Mouse (Mus musculus) mesoderm, embryonic 11.5 days (tissue): ENCODE results near the gene Bsn.

Experiments
- DNase-seq: peaks from one replicate; pipeline ENCODE4 v3.0.0-alpha.2; 2012; ENCODE audit warnings: low read depth, low spot score

The Bsn gene

GRCm38 (mm10) chr9:108093586-108093985, 96.6 kb downstream of the Bsn start:
- no peak for DNase-seq

GRCm38 (mm10) chr9:108090611-108091120, 99.5 kb downstream of the Bsn start:
- no peak for DNase-seq

- DNase-seq, result no peak
Measured at GRCm38 (mm10) chr9:108085261-108085660, 104.9 kb downstream of the Bsn start.

- no peak for DNase-seq
Measured at GRCm38 (mm10) chr9:108083561-108083960, 106.6 kb downstream of the Bsn start.

- DNase-seq, result no peak
Measured at GRCm38 (mm10) chr9:108082988-108083431, 107.2 kb downstream of the Bsn start, which contains the start of gene Rnf123. TSS of gene Rnf123 (minus strand) at chr9:108083346.

- no peak for DNase-seq
Measured at GRCm38 (mm10) chr9:108082549-108082948, 107.6 kb downstream of the Bsn start.

- DNase-seq, result no peak
Measured at GRCm38 (mm10) chr9:108080168-108080567, 110.0 kb downstream of the Bsn start, which contains the start of gene Mst1. TSS of gene Mst1 (plus strand) at chr9:108080436.

GRCm38 (mm10) chr9:108073141-108073930, 116.8 kb downstream of the Bsn start:
- no peak for DNase-seq

- no peak for DNase-seq
Measured at GRCm38 (mm10) chr9:108072481-108072924, 117.7 kb downstream of the Bsn start.

- DNase-seq, result no peak
Measured at GRCm38 (mm10) chr9:108071801-108072200, 118.4 kb downstream of the Bsn start.

GRCm38 (mm10) chr9:108069529-108069928, 120.7 kb downstream of the Bsn start:
- DNase-seq, result no peak

- no peak for DNase-seq
Measured at GRCm38 (mm10) chr9:108069007-108069406, 121.2 kb downstream of the Bsn start.

- DNase-seq, result peak; percentile 91
Measured at GRCm38 (mm10) chr9:108067900-108068299, 122.3 kb downstream of the Bsn start.

- DNase-seq, result no peak
Measured at GRCm38 (mm10) chr9:108067199-108067598, 123.0 kb downstream of the Bsn start.

- peak; percentile 53 for DNase-seq
Measured at GRCm38 (mm10) chr9:108065491-108066011, 124.6 kb downstream of the Bsn start.

GRCm38 (mm10) chr9:108063361-108063760, 126.8 kb downstream of the Bsn start:
- no peak for DNase-seq

GRCm38 (mm10) chr9:108062142-108062541, 128.0 kb downstream of the Bsn start:
- DNase-seq, result no peak

- no peak for DNase-seq
Measured at GRCm38 (mm10) chr9:108058291-108058690, 131.9 kb downstream of the Bsn start.

- DNase-seq, result no peak
Measured at GRCm38 (mm10) chr9:108057262-108057562, 133.0 kb downstream of the Bsn start.

GRCm38 (mm10) chr9:108056361-108057261, 133.6 kb downstream of the Bsn start:
- DNase-seq, result no peak

- DNase-seq, result no peak
Measured at GRCm38 (mm10) chr9:108055661-108056237, 134.4 kb downstream of the Bsn start.

GRCm38 (mm10) chr9:108055061-108055460, 135.1 kb downstream of the Bsn start:
- no peak for DNase-seq
